9 mouse cellular contexts compared by ENCODE assay signal in genomic region chr19:38482406-38483181, GRCm38 (mm10). TPM values are rescaled to one million over a fixed set of nuclear protein-coding genes. Genes with fewer than 3 reads are reported as not detected.
DNase-seq lines count a peak whose midpoint lies in the region; ATAC-seq and TF ChIP-seq lines count a peak whose summit lies in the region.
"Had no signal": no experiment of that assay in that cellular context is flagged by ENCODE, and none has a peak within 500 bp of the region (broad histone marks: within the 10 kb centered on the region; RNA-seq: fewer than 3 reads in every experiment).

No protein-coding gene starts in this region.

- TF ChIP-seq CTCF in liver, postnatal 0 days (IDR thresholded peaks at IDR 0.05; ENCODE audit: low read depth): no peak
- TF ChIP-seq CTCF in thymus, adult 2 months (IDR thresholded peaks at IDR 0.05; ENCODE audit: borderline replicate concordance, control insufficient read depth, extremely low read depth, insufficient read depth, low read length, poor library complexity): no peak

- H3K4me3 ChIP-seq in liver, postnatal 0 days (ENCODE audit: low read depth, low read length): no peak overlapping the region
- peak overlapping the region; percentile 64 for H3K4me3 ChIP-seq in forebrain, embryonic 14.5 days (ENCODE audit: low read depth, low read length)
- H3K4me3 ChIP-seq in limb, embryonic 12.5 days (replicated peaks): peak overlapping the region; percentile 80
- H3K4me3 ChIP-seq in stomach, embryonic 16.5 days (replicated peaks; ENCODE audit: low read length): peak overlapping the region; percentile 75
- H3K4me3 ChIP-seq in thymus, adult 2 months (ENCODE audit: control insufficient read depth, insufficient read depth, low read length): no peak overlapping the region
- H3K4me3 ChIP-seq: megakaryocyte, embryonic 14.5 days had no signal

- H3K27me3 ChIP-seq in liver, postnatal 0 days (ENCODE audit: insufficient read depth, low read length): peaks cover 42% of the 10 kb centered on the region
- peaks cover 13% of the 10 kb centered on the region for H3K27me3 ChIP-seq in forebrain, embryonic 14.5 days (replicated peaks; ENCODE audit: control insufficient read depth, insufficient read depth, low read length)
- peaks cover 10% of the 10 kb centered on the region for H3K27me3 ChIP-seq in limb, embryonic 12.5 days
- peaks cover 4% of the 10 kb centered on the region; the same call in 1 of the 2 replicates for H3K27me3 ChIP-seq in stomach, embryonic 16.5 days (ENCODE audit: control insufficient read depth, insufficient read depth, low read length)
- no peaks in the 10 kb centered on the region; the same call in 1 of the 2 replicates for H3K27me3 ChIP-seq in thymus, adult 2 months (ENCODE audit: control insufficient read depth, insufficient read depth, low read length)

- no peak overlapping the region for H3K27ac ChIP-seq in liver, postnatal 0 days (ENCODE audit: low read depth)
- H3K27ac ChIP-seq in forebrain, embryonic 14.5 days (ENCODE audit: low read depth, low read length): no peak overlapping the region
- no peak overlapping the region for H3K27ac ChIP-seq in limb, embryonic 12.5 days
- no peak overlapping the region for H3K27ac ChIP-seq in stomach, embryonic 16.5 days (ENCODE audit: low read length)
- no peak overlapping the region for H3K27ac ChIP-seq in thymus, adult 2 months (ENCODE audit: control insufficient read depth, insufficient read depth, low read length)

- TF ChIP-seq EP300 in liver, postnatal 0 days (IDR thresholded peaks at IDR 0.05; ENCODE audit: low read depth): no peak

- no peaks in the 10 kb centered on the region for H3K36me3 ChIP-seq in liver, postnatal 0 days (replicated peaks; ENCODE audit: insufficient read depth, low read length)
- H3K36me3 ChIP-seq in forebrain, embryonic 14.5 days (ENCODE audit: control insufficient read depth, insufficient read depth, low read length): no peaks in the 10 kb centered on the region
- H3K36me3 ChIP-seq in limb, embryonic 12.5 days: no peaks in the 10 kb centered on the region
- no peaks in the 10 kb centered on the region for H3K36me3 ChIP-seq in stomach, embryonic 16.5 days (ENCODE audit: control insufficient read depth, insufficient read depth, low read length)
- H3K36me3 ChIP-seq in thymus, adult 2 months (ENCODE audit: control insufficient read depth, insufficient read depth, low read length): no peaks in the 10 kb centered on the region

- peaks cover 7% of the 10 kb centered on the region; the same call in 1 of the 2 replicates for H3K4me1 ChIP-seq in liver, postnatal 0 days (ENCODE audit: insufficient read depth)
- H3K4me1 ChIP-seq in forebrain, embryonic 14.5 days (ENCODE audit: control insufficient read depth, insufficient read depth, low read length): peaks cover 25% of the 10 kb centered on the region; the same call in 1 of the 2 replicates
- peaks cover 64% of the 10 kb centered on the region for H3K4me1 ChIP-seq in limb, embryonic 12.5 days (replicated peaks)
- peaks cover 15% of the 10 kb centered on the region for H3K4me1 ChIP-seq in stomach, embryonic 16.5 days (ENCODE audit: control insufficient read depth, insufficient read depth, low read length)
- H3K4me1 ChIP-seq in thymus, adult 2 months (replicated peaks; ENCODE audit: control insufficient read depth, insufficient read depth, low read length): no peaks in the 10 kb centered on the region

- no peak for TF ChIP-seq POLR2A in thymus, adult 2 months (IDR thresholded peaks at IDR 0.05; ENCODE audit: control insufficient read depth, extremely low read depth, insufficient read depth, low read length, poor library complexity)

- no peak for DNase-seq in liver, postnatal 0 days
- DNase-seq in liver: no peak
- DNase-seq in forebrain, embryonic 14.5 days (ENCODE audit: low spot score): peak; percentile 15
- no peak for DNase-seq in thymus, adult 2 months
- DNase-seq: layer of hippocampus, adult 9-11 months had no signal

- 0 out of 2 replicates have a peak overlapping the region, but pooled peaks have one; percentile 29 for H3K4me2 ChIP-seq in liver, postnatal 0 days (ENCODE audit: low read depth, low read length)
- H3K4me2 ChIP-seq in forebrain, embryonic 14.5 days (ENCODE audit: low read length): peak overlapping the region; percentile 95
- peak overlapping the region; percentile 86 for H3K4me2 ChIP-seq in limb, embryonic 12.5 days
- peak overlapping the region; percentile 70 for H3K4me2 ChIP-seq in stomach, embryonic 16.5 days (ENCODE audit: low read depth, low read length)

- 28% methylated on average over 19 of the region's 19 CpGs for WGBS in liver, postnatal 0 days (ENCODE audit: insufficient replicate concordance)
- WGBS in forebrain, embryonic 14.5 days: 21% methylated on average over 19 of the region's 19 CpGs
- WGBS in limb, embryonic 12.5 days: 20% methylated on average over 19 of the region's 19 CpGs
- WGBS in stomach, embryonic 16.5 days: 25% methylated on average over 19 of the region's 19 CpGs
- WGBS in thymus, adult 2 months: 33% methylated on average over 19 of the region's 19 CpGs

- H3K9ac ChIP-seq in liver, postnatal 0 days (replicated peaks): no peak overlapping the region
- peak overlapping the region; percentile 76 for H3K9ac ChIP-seq in forebrain, embryonic 14.5 days (ENCODE audit: low read length)
- H3K9ac ChIP-seq in limb, embryonic 12.5 days (replicated peaks): peak overlapping the region; percentile 1; the same call in 1 of the 2 replicates
- peak overlapping the region; percentile 2; the same call in 1 of the 2 replicates for H3K9ac ChIP-seq in stomach, embryonic 16.5 days (ENCODE audit: low read length)

- no peak for ATAC-seq in liver, postnatal 0 days
- no peak for ATAC-seq in forebrain, embryonic 14.5 days
- no peak for ATAC-seq in limb, embryonic 12.5 days (ENCODE audit: insufficient number of reproducible peaks, insufficient read depth, low FRiP score, low TSS enrichment, low read depth)
- ATAC-seq in stomach, embryonic 16.5 days (ENCODE audit: insufficient read depth, low FRiP score): no peak
- ATAC-seq in erythroid progenitor cell, adult 5-6 weeks (replicated peaks; ENCODE audit: low FRiP score, poor library complexity, severe bottlenecking): no peak

- H3K9me3 ChIP-seq in liver, postnatal 0 days (ENCODE audit: low read length): no peaks in the 10 kb centered on the region
- H3K9me3 ChIP-seq in forebrain, embryonic 14.5 days (replicated peaks; ENCODE audit: control insufficient read depth, low read length): no peaks in the 10 kb centered on the region
- H3K9me3 ChIP-seq in limb, embryonic 12.5 days: no peaks in the 10 kb centered on the region
- no peaks in the 10 kb centered on the region for H3K9me3 ChIP-seq in stomach, embryonic 16.5 days (replicated peaks; ENCODE audit: control insufficient read depth, low read length)

RNA-seq across cellular contexts. Expression of gene Plce1, which starts 1.7 kb away (rescaled TPM):
- polyA plus RNA-seq in liver, postnatal 0 days (2015; fragmentation: Nextera tagmentation; extraction: Ambion mirVana): 0.60 and 0.77 TPM in 2 replicates
- polyA plus RNA-seq in forebrain, embryonic 14.5 days (2014; fragmentation: Nextera tagmentation; extraction: Ambion mirVana): 3.4 and 5.1 TPM in 2 replicates
- 6.7 and 7.1 TPM in 2 replicates for polyA plus RNA-seq in limb, embryonic 12.5 days (2016; fragmentation: Nextera tagmentation; extraction: Ambion mirVana)
- 8.5 and 9.8 TPM in 2 replicates for polyA plus RNA-seq in stomach, embryonic 16.5 days (2015; fragmentation: Nextera tagmentation; extraction: Ambion mirVana)
- polyA plus RNA-seq in thymus, adult 2 months (2012; rRNA removed): 1.2 TPM in 2 replicates
- total RNA-seq in erythroid progenitor cell, adult 5-6 weeks (2015; ENCODE audit: low replicate concordance): not detected in 2 replicates
- total RNA-seq in erythroid progenitor cell, adult 5-6 weeks (2017; ENCODE audit: low replicate concordance): 0.23 TPM in 1 of 2 replicates, not detected in the other

Comparison
In these comparisons a context has a peak if more than half of its experiments do, and no peak if none do; other contexts are left out.
1. H3K4me2 ChIP-seq: peak in every context shown above with its lines; median percentile 95 in forebrain, embryonic 14.5 days; 86 in limb, embryonic 12.5 days; 70 in stomach, embryonic 16.5 days; 29 in liver, postnatal 0 days.
2. H3K4me3 ChIP-seq: peak in forebrain, embryonic 14.5 days (single experiment), limb, embryonic 12.5 days (single experiment) and stomach, embryonic 16.5 days (single experiment); none in liver, postnatal 0 days (single experiment) and thymus, adult 2 months (single experiment).